Mouse (Mus musculus) stomach, embryonic 15.5 days (tissue): ENCODE measurements around the gene Lyz2. TPM values are rescaled to one million over a fixed set of nuclear protein-coding genes. Genes with fewer than 3 reads are reported as not detected.

Experiments used
- ATAC-seq: fragments of 200-750 bp; cut with Nextera tagmentation; 2 replicates; pipeline ENCODE4 v1.8.0; 2017; ENCODE audit warnings: low read depth, moderate number of reproducible peaks, moderate TSS enrichment; ENCODE audit not compliant: insufficient read depth, low FRiP score
- H3K27ac ChIP-seq: fragments of 300-500 bp; sonication (generic); 2 replicates; pipeline ENCODE4 v1.5.1; 2015; ENCODE audit warnings: mild to moderate bottlenecking, inconsistent platforms
- H3K27me3 ChIP-seq: fragments of 300-500 bp; sonication (generic); replicated peaks from 2 replicates; pipeline ENCODE4 v1.6.1; 2015; ENCODE audit warnings: inconsistent platforms
- H3K36me3 ChIP-seq: fragments of 300-500 bp; sonication (generic); 2 replicates; pipeline ENCODE4 v1.6.1; 2015; ENCODE audit warnings: inconsistent platforms
- H3K4me1 ChIP-seq: fragments of 300-500 bp; sonication (generic); 2 replicates; pipeline ENCODE4 v1.6.1; 2015; ENCODE audit warnings: inconsistent platforms
- H3K4me2 ChIP-seq: fragments of 300-500 bp; sonication (generic); 2 replicates; pipeline ENCODE4 v1.6.1; 2015; ENCODE audit warnings: mild to moderate bottlenecking, inconsistent platforms
- H3K4me3 ChIP-seq: fragments of 300-500 bp; sonication (generic); replicated peaks from 2 replicates; pipeline ENCODE4 v1.5.1; 2015; ENCODE audit warnings: inconsistent platforms
- H3K9ac ChIP-seq: fragments of 300-500 bp; sonication (generic); 2 replicates; pipeline ENCODE4 v1.6.1; 2015; ENCODE audit warnings: inconsistent platforms
- H3K9me3 ChIP-seq: fragments of 300-500 bp; sonication (generic); 2 replicates; pipeline ENCODE4 v1.6.1; 2016; ENCODE audit warnings: inconsistent platforms
- WGBS: fragments of 180-500 bp; shearing (Covaris S2); methylation state at CpG from one replicate; pipeline ENCODE4 v1.1.7; 2015; 5-methylcytosine and 5-hydroxymethylcytosine counted together
- polyA plus RNA-seq: library from polyadenylated mRNA; unstranded; fragments of >200 nt; fragmentation: Nextera tagmentation; extraction: Ambion mirVana; gene quantifications from 2 replicates; pipeline ENCODE4 v1.2.1, GENCODE M21; 2015

Lyz2 gene
- polyA plus RNA-seq: 290 and 332 TPM in 2 replicates

GRCm38 (mm10) chr10:117282049-117282448 is at the start of gene Lyz2:
Lyz2 (minus strand) TSS chr10:117282321.
- peak; percentile 78 for ATAC-seq
- H3K4me2 ChIP-seq: no peak within 1 kb of the TSS; the same call in 1 of the 2 replicates
- no peak within 1 kb of the TSS for H3K4me3 ChIP-seq
- H3K9me3 ChIP-seq: no peaks in the 10 kb centered on the region
- no peaks in the 10 kb centered on the region; the same call in 1 of the 2 replicates for H3K4me1 ChIP-seq
- 31% methylated on average over 4 of the region's 4 CpGs for WGBS
- H3K9ac ChIP-seq: no peak within 1 kb of the TSS
- no peaks in the 10 kb centered on the region for H3K27me3 ChIP-seq
- H3K36me3 ChIP-seq: no peaks in the 10 kb centered on the region
- peak within 1 kb of the TSS; percentile 54; the same call in 1 of the 2 replicates for H3K27ac ChIP-seq

DNA sequence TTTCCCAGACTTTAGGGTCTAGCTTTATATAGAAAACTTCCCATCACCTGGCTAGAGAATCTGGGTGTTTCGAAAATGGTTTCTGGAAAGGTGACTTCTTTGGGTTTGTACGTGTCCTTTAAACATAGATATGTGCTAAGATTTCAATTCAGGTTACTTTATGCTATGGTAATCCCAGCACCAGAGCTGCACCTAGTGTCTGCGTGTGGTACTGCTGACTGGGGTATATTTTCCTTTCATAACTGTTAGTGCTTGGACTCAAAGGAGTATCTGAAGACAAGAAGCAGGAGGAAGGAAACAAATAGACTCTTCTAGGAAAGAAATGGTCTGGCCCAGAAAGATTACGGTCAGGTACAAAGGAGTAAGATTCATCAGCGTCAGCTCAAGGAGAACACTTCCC is 48.4 kb upstream of the Lyz2 start:
- H3K4me3 ChIP-seq: no peak overlapping the region
- 70% methylated on average over 5 of the region's 5 CpGs for WGBS
- no peak for ATAC-seq
- no peak overlapping the region for H3K9ac ChIP-seq
- H3K9me3 ChIP-seq: no peaks in the 10 kb centered on the region
- H3K36me3 ChIP-seq: no peaks in the 10 kb centered on the region
- no peak overlapping the region for H3K4me2 ChIP-seq
- H3K4me1 ChIP-seq: no peaks in the 10 kb centered on the region
- no peaks in the 10 kb centered on the region for H3K27me3 ChIP-seq
- no peak overlapping the region for H3K27ac ChIP-seq

GRCm38 (mm10) chr10:117323782-117324181 is 41.7 kb upstream of the Lyz2 start:
- no peak overlapping the region for H3K9ac ChIP-seq
- H3K27ac ChIP-seq: no peak overlapping the region
- WGBS: 86% methylated on average over 7 of the region's 7 CpGs
- H3K27me3 ChIP-seq: no peaks in the 10 kb centered on the region
- H3K9me3 ChIP-seq: no peaks in the 10 kb centered on the region
- no peak overlapping the region for H3K4me2 ChIP-seq
- H3K36me3 ChIP-seq: no peaks in the 10 kb centered on the region
- no peak for ATAC-seq
- no peak overlapping the region for H3K4me3 ChIP-seq
- no peaks in the 10 kb centered on the region for H3K4me1 ChIP-seq

DNA sequence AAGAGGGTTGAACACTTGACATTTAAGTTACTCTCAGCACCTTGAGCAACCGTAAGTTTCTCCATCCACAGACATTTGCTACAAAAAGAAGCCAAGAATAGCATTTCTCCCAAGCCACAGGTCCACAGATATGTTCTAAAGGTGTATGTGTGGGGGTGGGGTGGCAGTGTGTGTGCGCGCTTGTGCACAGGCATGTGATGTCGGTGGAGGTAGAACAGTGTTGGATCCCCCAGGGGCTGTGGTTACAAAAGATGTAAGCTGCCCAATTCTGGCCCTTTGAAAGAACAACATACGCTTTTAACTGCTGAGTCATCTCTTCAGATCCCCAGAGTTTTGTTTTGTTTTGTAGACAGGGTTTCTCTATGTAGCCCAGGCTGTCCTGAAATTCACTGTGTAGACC is 40.5 kb upstream of the Lyz2 start:
- Histone ChIP-seq H3K9me3 (no peaks in the 10 kb centered on the region), H3K4me1 (no peaks in the 10 kb centered on the region), H3K36me3 (no peaks in the 10 kb centered on the region), H3K4me2 (no peak overlapping the region), H3K4me3 (no peak overlapping the region), H3K9ac (no peak overlapping the region), H3K27ac (no peak overlapping the region), H3K27me3 (no peaks in the 10 kb centered on the region)
- WGBS: 94% methylated on average over 5 of the region's 5 CpGs
- ATAC-seq: no peak

DNA sequence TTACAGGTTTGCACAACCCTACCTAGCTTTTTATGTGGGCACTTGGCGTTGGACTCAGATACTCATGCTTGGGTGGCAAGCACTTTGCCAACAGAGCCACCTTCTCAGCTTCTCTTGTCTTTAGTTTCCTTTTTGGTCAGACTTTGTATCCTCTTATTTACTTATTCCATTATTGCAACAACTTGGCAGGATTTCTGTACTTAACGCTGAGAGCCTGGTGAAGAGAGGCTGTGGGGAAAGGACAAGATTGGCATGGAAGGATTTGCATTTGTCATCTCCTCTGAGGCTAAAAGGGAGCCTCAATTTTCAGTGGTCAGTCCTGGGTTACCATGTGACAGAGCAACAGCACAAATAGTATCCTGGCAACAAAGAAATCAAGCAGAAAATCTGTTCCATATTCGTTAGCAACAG is 38.5 kb upstream of the Lyz2 start:
- no peaks in the 10 kb centered on the region for H3K36me3 ChIP-seq
- no peak overlapping the region for H3K9ac ChIP-seq
- H3K27me3 ChIP-seq: no peaks in the 10 kb centered on the region
- ATAC-seq: no peak
- no peaks in the 10 kb centered on the region for H3K4me1 ChIP-seq
- no peaks in the 10 kb centered on the region for H3K9me3 ChIP-seq
- H3K27ac ChIP-seq: no peak overlapping the region
- no peak overlapping the region for H3K4me3 ChIP-seq
- WGBS: 83% methylated on average over 3 of the region's 3 CpGs
- H3K4me2 ChIP-seq: no peak overlapping the region

DNA sequence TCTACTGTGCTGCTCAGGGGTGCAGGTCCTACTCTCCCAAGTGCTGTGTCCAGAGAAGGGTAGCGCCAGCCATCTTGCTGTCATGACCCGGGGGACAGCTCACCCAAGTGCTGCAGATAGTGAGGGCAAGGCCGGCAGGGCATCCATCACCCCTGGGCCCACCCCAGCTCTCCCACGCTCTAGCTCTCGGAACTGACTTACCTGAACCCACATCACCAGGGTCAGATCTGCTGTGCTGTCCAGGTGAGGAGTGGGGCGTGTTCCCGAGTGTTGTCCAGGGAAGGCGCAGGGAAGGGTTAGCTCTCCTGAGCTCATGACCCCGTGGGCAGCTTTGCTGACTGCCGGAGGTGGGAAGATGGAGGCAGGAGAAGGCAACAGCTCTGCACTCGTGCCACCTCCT is 34.3 kb upstream of the Lyz2 start:
- no peak overlapping the region for H3K4me3 ChIP-seq
- no peaks in the 10 kb centered on the region for H3K4me1 ChIP-seq
- no peaks in the 10 kb centered on the region for H3K9me3 ChIP-seq
- ATAC-seq: no peak; the same call in 1 of the 2 replicates
- 86% methylated on average over 11 of the region's 11 CpGs for whole genome bisulfite sequencing
- H3K4me2 ChIP-seq: no peak overlapping the region
- H3K27me3 ChIP-seq: no peaks in the 10 kb centered on the region
- no peaks in the 10 kb centered on the region for H3K36me3 ChIP-seq
- H3K9ac ChIP-seq: no peak overlapping the region
- H3K27ac ChIP-seq: no peak overlapping the region

GRCm38 (mm10) chr10:117313133-117313532 is 31.0 kb upstream of the Lyz2 start:
- 86% methylated on average over 2 of the region's 2 CpGs for WGBS
- no peak overlapping the region for H3K9ac ChIP-seq
- no peak overlapping the region for H3K4me3 ChIP-seq
- H3K36me3 ChIP-seq: no peaks in the 10 kb centered on the region
- no peaks in the 10 kb centered on the region for H3K4me1 ChIP-seq
- H3K27ac ChIP-seq: no peak overlapping the region
- no peaks in the 10 kb centered on the region for H3K27me3 ChIP-seq
- H3K9me3 ChIP-seq: no peaks in the 10 kb centered on the region
- ATAC-seq: no peak
- no peak overlapping the region for H3K4me2 ChIP-seq

DNA sequence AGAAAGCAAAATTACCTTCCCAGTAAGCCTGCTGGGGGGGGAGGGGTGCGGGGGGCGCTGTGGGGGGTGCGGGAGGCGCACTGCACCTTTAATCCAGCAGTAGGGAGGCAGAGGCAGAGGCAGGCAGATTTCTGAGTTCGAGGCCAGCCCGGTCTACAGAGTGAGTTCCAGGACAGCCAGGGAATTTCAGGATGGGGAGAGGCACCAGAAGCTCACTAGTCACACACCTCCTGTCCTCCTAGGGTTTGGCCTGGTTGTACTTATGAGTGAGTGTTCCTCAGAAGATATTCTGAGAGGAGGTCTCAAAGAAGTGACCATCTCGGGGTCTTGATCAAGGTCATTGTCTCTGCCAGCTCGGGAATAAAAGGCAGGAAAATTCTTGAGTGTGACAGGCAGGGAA is 30.0 kb upstream of the Lyz2 start:
- no peaks in the 10 kb centered on the region for H3K9me3 ChIP-seq
- H3K4me3 ChIP-seq: no peak overlapping the region
- ATAC-seq: no peak
- H3K4me2 ChIP-seq: no peak overlapping the region
- no peak overlapping the region for H3K27ac ChIP-seq
- H3K9ac ChIP-seq: no peak overlapping the region
- no peaks in the 10 kb centered on the region for H3K4me1 ChIP-seq
- WGBS: 80% methylated on average over 8 of the region's 8 CpGs
- H3K36me3 ChIP-seq: no peaks in the 10 kb centered on the region
- H3K27me3 ChIP-seq: no peaks in the 10 kb centered on the region

- no peak overlapping the region for H3K4me3 ChIP-seq
- H3K4me2 ChIP-seq: no peak overlapping the region
- no peaks in the 10 kb centered on the region for H3K4me1 ChIP-seq
- no peaks in the 10 kb centered on the region for H3K27me3 ChIP-seq
- H3K27ac ChIP-seq: no peak overlapping the region
- ATAC-seq: no peak
- H3K9me3 ChIP-seq: no peaks in the 10 kb centered on the region
- 78% methylated on average over 5 of the region's 5 CpGs for WGBS
- no peaks in the 10 kb centered on the region for H3K36me3 ChIP-seq
- no peak overlapping the region for H3K9ac ChIP-seq
These were observed 22.2 kb upstream of the Lyz2 start for GRCm38 (mm10) chr10:117304371-117304770.

DNA sequence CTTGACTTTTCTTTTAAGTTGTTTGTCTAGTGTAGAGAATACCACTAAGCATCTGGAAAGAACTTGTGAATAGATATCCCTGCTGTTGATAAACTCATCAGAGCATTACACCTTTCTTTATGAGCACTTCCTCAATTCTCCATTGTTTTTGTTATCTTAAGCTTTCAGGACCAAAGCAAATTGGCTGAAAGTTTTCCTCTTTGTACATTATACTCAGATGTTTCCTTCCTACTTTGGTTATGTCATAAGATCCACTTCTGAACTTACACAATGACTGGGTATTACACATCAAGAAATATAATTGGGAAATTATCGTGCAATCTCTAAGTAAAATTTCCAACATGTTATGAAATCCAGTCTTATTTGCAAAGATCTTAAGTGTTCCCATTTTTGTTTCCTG is 19.6 kb upstream of the Lyz2 start:
- Histone ChIP-seq H3K4me3 (no peak overlapping the region), H3K36me3 (no peaks in the 10 kb centered on the region), H3K27ac (no peak overlapping the region), H3K9me3 (no peaks in the 10 kb centered on the region), H3K4me2 (no peak overlapping the region), H3K27me3 (no peaks in the 10 kb centered on the region), H3K4me1 (no peaks in the 10 kb centered on the region), H3K9ac (no peak overlapping the region)
- ATAC-seq: no peak
- WGBS: 79% methylated on average over 1 of the region's 1 CpGs

DNA sequence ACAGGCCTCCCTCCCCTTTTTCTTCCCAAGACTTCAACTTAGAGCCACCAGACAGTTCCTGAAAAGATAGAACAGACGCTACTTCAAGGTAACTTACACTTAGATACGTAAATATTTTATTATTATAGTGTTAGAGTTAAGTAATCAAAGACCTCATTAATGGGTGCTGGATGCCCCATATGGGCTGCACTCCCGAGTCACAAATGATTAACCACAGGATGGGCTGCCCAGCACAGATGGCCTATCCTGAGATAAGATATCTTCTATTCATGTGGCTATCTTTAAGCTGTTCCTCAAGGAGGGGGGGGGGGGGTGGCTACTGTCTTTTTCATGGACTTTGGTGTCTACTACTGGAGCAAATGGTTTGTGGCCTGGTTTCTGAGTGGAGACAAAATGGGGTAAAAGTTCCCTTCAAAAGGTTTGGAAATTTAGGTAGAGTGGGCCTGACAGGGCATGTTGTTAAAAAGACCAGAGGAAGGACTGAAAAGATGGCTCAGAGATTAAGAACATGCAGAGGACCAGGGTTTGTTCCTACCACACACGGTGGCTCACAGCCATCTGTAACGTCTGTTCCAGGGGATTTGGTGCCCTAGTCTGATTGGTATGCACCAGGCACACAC is 17.9 kb upstream of the Lyz2 start:
- H3K4me1 ChIP-seq: no peaks in the 10 kb centered on the region
- H3K9me3 ChIP-seq: no peaks in the 10 kb centered on the region
- no peak for ATAC-seq
- no peak overlapping the region for H3K27ac ChIP-seq
- no peak overlapping the region for H3K9ac ChIP-seq
- H3K4me2 ChIP-seq: no peak overlapping the region
- no peaks in the 10 kb centered on the region for H3K36me3 ChIP-seq
- WGBS: 68% methylated on average over 5 of the region's 5 CpGs
- no peak overlapping the region for H3K4me3 ChIP-seq
- H3K27me3 ChIP-seq: no peaks in the 10 kb centered on the region

DNA sequence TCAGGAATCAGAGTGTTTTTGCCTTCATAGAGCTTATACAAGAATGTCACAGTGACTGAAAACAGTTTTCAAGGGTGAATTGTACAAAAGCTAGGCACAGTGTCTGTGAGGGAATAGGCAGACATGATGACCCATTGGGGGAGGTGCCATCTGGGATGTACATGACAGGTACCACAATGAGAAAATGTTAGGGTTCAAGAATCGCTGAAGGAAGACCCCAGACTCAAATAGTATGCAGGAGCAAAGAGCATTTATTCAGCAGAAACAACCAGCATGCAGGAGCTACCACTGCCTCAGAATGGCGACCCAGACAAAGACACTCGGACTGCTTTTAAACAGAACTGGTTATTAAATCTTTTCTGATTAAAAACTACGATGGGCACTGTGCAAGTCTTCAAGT is 17.0 kb upstream of the Lyz2 start:
- WGBS: 70% methylated on average over 4 of the region's 4 CpGs
- no peak overlapping the region for H3K27ac ChIP-seq
- no peak for ATAC-seq

DNA sequence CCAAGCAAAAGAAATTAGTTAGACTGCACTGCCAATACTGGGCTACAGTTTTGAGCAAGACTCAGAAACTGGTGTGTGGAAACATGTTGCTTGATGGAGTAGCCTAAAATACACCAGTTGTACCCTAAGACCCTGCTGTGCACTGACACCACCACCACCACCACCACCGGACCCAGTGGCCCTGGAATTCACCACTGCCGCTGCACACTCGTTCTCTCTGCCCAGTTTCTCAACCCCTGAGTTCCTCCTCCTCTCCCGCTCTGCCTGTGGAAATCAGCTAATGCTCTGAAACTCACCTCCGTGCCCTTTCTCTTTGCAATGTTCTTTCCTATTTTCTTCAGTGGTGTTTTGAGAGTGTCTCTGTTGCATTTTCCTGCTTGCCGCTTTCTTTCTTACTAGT is 16.2 kb upstream of the Lyz2 start:
- no peaks in the 10 kb centered on the region for H3K9me3 ChIP-seq
- H3K4me2 ChIP-seq: no peak overlapping the region
- H3K4me1 ChIP-seq: no peaks in the 10 kb centered on the region
- H3K9ac ChIP-seq: no peak overlapping the region
- H3K27me3 ChIP-seq: no peaks in the 10 kb centered on the region
- H3K4me3 ChIP-seq: no peak overlapping the region
- no peak for ATAC-seq
- WGBS: 78% methylated on average over 6 of the region's 6 CpGs
- H3K27ac ChIP-seq: no peak overlapping the region
- H3K36me3 ChIP-seq: no peaks in the 10 kb centered on the region

More for the DNA sequence above, 17.0 kb upstream of the Lyz2 start:
- Histone ChIP-seq H3K4me1 (no peaks in the 10 kb centered on the region), H3K9ac (no peak overlapping the region), H3K36me3 (no peaks in the 10 kb centered on the region), H3K4me2 (no peak overlapping the region), H3K9me3 (no peaks in the 10 kb centered on the region), H3K27me3 (no peaks in the 10 kb centered on the region), H3K4me3 (no peak overlapping the region)
